Mouse (Mus musculus) cerebellum, adult 2 months (tissue): ENCODE measurements around the gene Adipoq.
"Not testable (repeated sequence)": the region's sequence is repeated elsewhere in the genome, so short reads cannot be mapped to it uniquely, and the experiment has no call there.

Source experiments
- CTCF ChIP-seq: fragments of 200-500 bp; IDR thresholded peaks from 2 replicates; pipeline ENCODE4 v1.5.1; 2011; ENCODE audit warnings: low read depth, mild to moderate bottlenecking, control low read depth, low read length, moderate library complexity, borderline replicate concordance; ENCODE audit not compliant: insufficient read depth
- POLR2A ChIP-seq: fragments of 200-500 bp; IDR thresholded peaks from 2 replicates; pipeline ENCODE4 v1.6.1; 2011; ENCODE audit warnings: low read length, control low read depth, borderline replicate concordance; ENCODE audit not compliant: insufficient read depth

DNA sequence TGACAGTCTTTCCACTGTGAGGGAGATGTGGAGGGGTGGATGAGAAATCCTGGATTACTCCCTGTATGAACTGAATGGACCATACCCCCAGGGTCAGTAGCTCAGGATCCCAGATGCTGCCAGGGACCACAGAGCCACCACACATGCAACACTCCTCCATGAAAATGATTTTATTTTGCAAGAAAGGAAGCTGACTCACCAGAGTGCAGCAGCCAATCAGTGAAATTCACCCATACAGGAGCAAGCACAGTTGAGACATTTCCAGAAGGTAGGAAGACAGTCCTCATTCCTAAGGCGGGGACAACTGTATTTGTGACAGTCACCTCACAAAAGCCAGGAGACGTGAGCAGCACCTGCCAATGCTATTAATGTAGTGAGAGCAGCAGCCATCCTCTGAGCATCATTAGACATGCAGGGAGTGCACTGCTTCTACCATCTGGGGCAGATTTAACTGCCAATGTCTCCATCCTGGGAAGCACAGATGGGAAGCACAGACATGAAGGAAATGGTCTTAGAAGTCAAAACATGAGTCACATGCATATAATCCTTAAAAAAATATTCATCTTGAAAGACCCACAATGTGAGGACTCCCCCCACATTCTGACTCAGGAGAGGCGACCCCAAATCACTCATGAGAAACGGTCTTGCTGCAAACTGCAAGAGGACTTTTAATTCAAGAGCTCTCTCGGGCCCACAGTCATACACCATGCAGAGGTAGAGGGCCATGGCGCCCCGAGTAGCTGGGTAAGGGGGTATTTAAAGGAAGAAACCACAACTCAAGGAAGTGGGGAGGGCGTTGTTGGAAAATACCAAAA is 48.8 kb upstream of the Adipoq start:
- not testable (repeated sequence) for TF ChIP-seq CTCF, POLR2A
